Mouse (Mus musculus): ENCODE measurements around the gene Olfr464.

DNA sequence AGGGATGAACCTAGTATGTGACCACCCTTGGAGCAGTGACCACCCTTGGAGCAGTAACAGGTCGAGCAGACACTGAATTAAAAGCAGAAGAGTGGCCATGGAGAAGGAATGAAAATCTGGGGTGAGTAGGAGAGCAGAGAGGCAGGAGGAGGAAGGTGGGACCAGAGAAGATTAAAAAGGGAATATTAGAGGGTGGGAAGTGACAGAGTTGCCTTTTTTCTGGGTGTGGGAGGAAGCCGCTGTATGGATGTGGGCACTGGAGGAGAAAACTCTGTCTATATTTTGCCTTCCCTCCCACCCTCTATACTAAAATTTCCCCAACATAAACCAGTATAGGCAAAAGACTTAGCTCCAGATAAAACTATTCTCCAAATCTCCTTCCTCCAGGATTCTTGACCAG lies 466 bp downstream of the Olfr464 start:
- TF ChIP-seq CTCF (IDR thresholded peaks at IDR 0.05; ENCODE audit: low read depth, low read length) (no peak), POLR2A (IDR thresholded peaks at IDR 0.05; ENCODE audit: insufficient read depth, low read length) (no peak), EP300 (IDR thresholded peaks at IDR 0.05; ENCODE audit: insufficient read depth, low read depth, low read length) (no peak)

All from ES-Bruce4 (cell line).